Mouse (Mus musculus): Measurements from ENCODE around the gene Setd4. TPM values are rescaled to one million over a fixed set of nuclear protein-coding genes. Genes with fewer than 3 reads are reported as not detected.
"Not testable (repeated sequence)": the region's sequence is repeated elsewhere in the genome, so short reads cannot be mapped to it uniquely, and the experiment has no call there.

Gene Setd4
- polyA plus RNA-seq (2015; fragmentation: Nextera tagmentation; extraction: Ambion mirVana), result 9.9 and 12.5 TPM in 2 replicates

GRCm38 (mm10) chr16:93603439-93604212 is at the start of gene Setd4:
Gene Setd4 (minus strand): TSS chr16:93604063.
- under 1% methylated on average over 55 of the region's 55 CpGs for WGBS
- H3K9me3 ChIP-seq (ENCODE audit: control insufficient read depth, low read length), result no peaks in the 10 kb centered on the region
- peak within 1 kb of the TSS; percentile 85 for H3K9ac ChIP-seq (ENCODE audit: low read length)
- H3K4me1 ChIP-seq (replicated peaks; ENCODE audit: control insufficient read depth, insufficient read depth, low read length), result peaks cover 12% of the 10 kb centered on the region
- H3K27me3 ChIP-seq (ENCODE audit: control insufficient read depth, insufficient read depth, low read depth, low read length), result no peaks in the 10 kb centered on the region
- H3K27ac ChIP-seq (ENCODE audit: low read length), result peak within 1 kb of the TSS; percentile 96
- peak within 1 kb of the TSS; percentile 69 for H3K4me3 ChIP-seq (ENCODE audit: low read length)
- no peaks in the 10 kb centered on the region for H3K36me3 ChIP-seq (ENCODE audit: control insufficient read depth, insufficient read depth, low read length)
- peak; percentile 90 for ATAC-seq (ENCODE audit: low read depth)
- peak within 1 kb of the TSS; percentile 94 for H3K4me2 ChIP-seq (ENCODE audit: low read depth, low read length)

- H3K36me3 ChIP-seq (ENCODE audit: control insufficient read depth, insufficient read depth, low read length), result no peaks in the 10 kb centered on the region
- no peaks in the 10 kb centered on the region for H3K27me3 ChIP-seq (ENCODE audit: control insufficient read depth, insufficient read depth, low read depth, low read length)
- no peaks in the 10 kb centered on the region for H3K9me3 ChIP-seq (ENCODE audit: control insufficient read depth, low read length)
- no peak overlapping the region for H3K27ac ChIP-seq (ENCODE audit: low read length)
- WGBS, result 70% methylated on average over 5 of the region's 5 CpGs
- H3K4me1 ChIP-seq (replicated peaks; ENCODE audit: control insufficient read depth, insufficient read depth, low read length), result no peaks in the 10 kb centered on the region
- H3K4me3 ChIP-seq (ENCODE audit: low read length), result no peak overlapping the region
- H3K4me2 ChIP-seq (ENCODE audit: low read depth, low read length), result no peak overlapping the region
- no peak for ATAC-seq (ENCODE audit: low read depth)
- no peak overlapping the region for H3K9ac ChIP-seq (ENCODE audit: low read length)
Observed at GRCm38 (mm10) chr16:93648441-93649183, 44.7 kb upstream of the Setd4 start.

GRCm38 (mm10) chr16:93644006-93644405 is 40.1 kb upstream of the Setd4 start:
- no peaks in the 10 kb centered on the region for H3K36me3 ChIP-seq (ENCODE audit: control insufficient read depth, insufficient read depth, low read length)
- WGBS, result 33% methylated on average over 4 of the region's 4 CpGs
- H3K4me2 ChIP-seq (ENCODE audit: low read depth, low read length), result no peak overlapping the region
- H3K9ac ChIP-seq (ENCODE audit: low read length), result no peak overlapping the region
- H3K9me3 ChIP-seq (ENCODE audit: control insufficient read depth, low read length), result no peaks in the 10 kb centered on the region
- ATAC-seq (ENCODE audit: low read depth), result no peak
- H3K4me1 ChIP-seq (replicated peaks; ENCODE audit: control insufficient read depth, insufficient read depth, low read length), result no peaks in the 10 kb centered on the region
- no peaks in the 10 kb centered on the region for H3K27me3 ChIP-seq (ENCODE audit: control insufficient read depth, insufficient read depth, low read depth, low read length)
- H3K4me3 ChIP-seq (ENCODE audit: low read length), result no peak overlapping the region
- no peak overlapping the region for H3K27ac ChIP-seq (ENCODE audit: low read length)

- Histone ChIP-seq H3K27me3 (ENCODE audit: control insufficient read depth, insufficient read depth, low read depth, low read length) (no peaks in the 10 kb centered on the region), H3K4me1 (replicated peaks; ENCODE audit: control insufficient read depth, insufficient read depth, low read length) (no peaks in the 10 kb centered on the region), H3K4me3 (ENCODE audit: low read length) (no peak within 1 kb of the TSS), H3K9ac (ENCODE audit: low read length) (no peak within 1 kb of the TSS), H3K27ac (ENCODE audit: low read length) (no peak within 1 kb of the TSS), H3K36me3 (ENCODE audit: control insufficient read depth, insufficient read depth, low read length) (no peaks in the 10 kb centered on the region), H3K4me2 (ENCODE audit: low read depth, low read length) (no peak within 1 kb of the TSS), H3K9me3 (ENCODE audit: control insufficient read depth, low read length) (no peaks in the 10 kb centered on the region)
- no peak for ATAC-seq (ENCODE audit: low read depth)
- 72% methylated on average over 23 of the region's 23 CpGs for WGBS
Observed at GRCm38 (mm10) chr16:93627761-93628400, 24.0 kb upstream of the Setd4 start, which contains the start of gene Gm5678. Gene Gm5678 (plus strand): TSS chr16:93628097.

- Histone ChIP-seq H3K9me3 (ENCODE audit: control insufficient read depth, low read length) (no peaks in the 10 kb centered on the region), H3K9ac (ENCODE audit: low read length) (no peak overlapping the region), H3K4me2 (ENCODE audit: low read depth, low read length) (no peak overlapping the region), H3K27me3 (ENCODE audit: control insufficient read depth, insufficient read depth, low read depth, low read length) (no peaks in the 10 kb centered on the region), H3K36me3 (ENCODE audit: control insufficient read depth, insufficient read depth, low read length) (no peaks in the 10 kb centered on the region), H3K27ac (ENCODE audit: low read length) (no peak overlapping the region), H3K4me1 (replicated peaks; ENCODE audit: control insufficient read depth, insufficient read depth, low read length) (no peaks in the 10 kb centered on the region), H3K4me3 (ENCODE audit: low read length) (no peak overlapping the region)
- 4% methylated on average over 1 of the region's 1 CpGs for WGBS
- ATAC-seq (ENCODE audit: low read depth), result no peak
Observed at GRCm38 (mm10) chr16:93626745-93627144, 22.9 kb upstream of the Setd4 start.

- Histone ChIP-seq H3K36me3 (ENCODE audit: control insufficient read depth, insufficient read depth, low read length) (no peaks in the 10 kb centered on the region), H3K27ac (ENCODE audit: low read length) (no peak overlapping the region), H3K4me3 (ENCODE audit: low read length) (no peak overlapping the region), H3K9ac (ENCODE audit: low read length) (no peak overlapping the region), H3K9me3 (ENCODE audit: control insufficient read depth, low read length) (no peaks in the 10 kb centered on the region), H3K27me3 (ENCODE audit: control insufficient read depth, insufficient read depth, low read depth, low read length) (no peaks in the 10 kb centered on the region), H3K4me2 (ENCODE audit: low read depth, low read length) (no peak overlapping the region), H3K4me1 (replicated peaks; ENCODE audit: control insufficient read depth, insufficient read depth, low read length) (no peaks in the 10 kb centered on the region)
- 72% methylated on average over 4 of the region's 4 CpGs for WGBS
- ATAC-seq (ENCODE audit: low read depth), result no peak
Observed at GRCm38 (mm10) chr16:93624671-93625070, 20.8 kb upstream of the Setd4 start.

GRCm38 (mm10) chr16:93623759-93624158 is 19.9 kb upstream of the Setd4 start:
- H3K36me3 ChIP-seq (ENCODE audit: control insufficient read depth, insufficient read depth, low read length); H3K9me3 ChIP-seq (ENCODE audit: control insufficient read depth, low read length); H3K4me2 ChIP-seq (ENCODE audit: low read depth, low read length); H3K9ac ChIP-seq (ENCODE audit: low read length); H3K4me3 ChIP-seq (ENCODE audit: low read length); H3K4me1 ChIP-seq (replicated peaks; ENCODE audit: control insufficient read depth, insufficient read depth, low read length); H3K27me3 ChIP-seq (ENCODE audit: control insufficient read depth, insufficient read depth, low read depth, low read length); H3K27ac ChIP-seq (ENCODE audit: low read length); ATAC-seq (ENCODE audit: low read depth): not testable (repeated sequence)
- WGBS, result 86% methylated on average over 4 of the region's 4 CpGs

- WGBS, result 24% methylated on average over 5 of the region's 5 CpGs
- no peak; the same call in 1 of the 2 replicates for ATAC-seq (ENCODE audit: low read depth)
- Histone ChIP-seq H3K36me3 (ENCODE audit: control insufficient read depth, insufficient read depth, low read length) (peaks cover 4% of the 10 kb centered on the region; the same call in 1 of the 2 replicates), H3K9ac (ENCODE audit: low read length) (no peak overlapping the region), H3K4me2 (ENCODE audit: low read depth, low read length) (no peak overlapping the region), H3K9me3 (ENCODE audit: control insufficient read depth, low read length) (no peaks in the 10 kb centered on the region), H3K4me1 (replicated peaks; ENCODE audit: control insufficient read depth, insufficient read depth, low read length) (no peaks in the 10 kb centered on the region), H3K27ac (ENCODE audit: low read length) (no peak overlapping the region), H3K4me3 (ENCODE audit: low read length) (no peak overlapping the region), H3K27me3 (ENCODE audit: control insufficient read depth, insufficient read depth, low read depth, low read length) (no peaks in the 10 kb centered on the region)
Observed at GRCm38 (mm10) chr16:93615118-93615870, 11.4 kb upstream of the Setd4 start.

Data from lung, embryonic 16.5 days (tissue).